Mouse (Mus musculus) cortical plate, adult 2 months (tissue): ENCODE data around the gene 1110002E22Rik. TPM values are rescaled to one million over a fixed set of nuclear protein-coding genes. Genes with fewer than 3 reads are reported as not detected.

Source experiments
- H3K27ac ChIP-seq: fragments of 200-500 bp; 2 replicates; pipeline ENCODE4 v1.5.1; 2012; ENCODE audit warnings: low read length, control low read depth, inconsistent platforms; ENCODE audit not compliant: insufficient read depth
- H3K4me1 ChIP-seq: fragments of 200-500 bp; 2 replicates; pipeline ENCODE4 v1.6.1; 2011; ENCODE audit warnings: low read length; ENCODE audit not compliant: control insufficient read depth, insufficient read depth
- H3K4me3 ChIP-seq: fragments of 200-500 bp; 2 replicates; pipeline ENCODE4 v1.5.1; 2011; ENCODE audit warnings: mild to moderate bottlenecking, low read length, control low read depth; ENCODE audit not compliant: insufficient read depth
- CTCF ChIP-seq: fragments of 200-500 bp; IDR thresholded peaks from 2 replicates; pipeline ENCODE4 v1.5.1; 2011; ENCODE audit warnings: mild to moderate bottlenecking, control low read depth, low read length; ENCODE audit not compliant: insufficient read depth; ENCODE audit errors: extremely low read depth
- POLR2A ChIP-seq: fragments of 200-500 bp; IDR thresholded peaks from 2 replicates; pipeline ENCODE4 v1.6.1; 2011; ENCODE audit warnings: mild to moderate bottlenecking, low read length, control low read depth; ENCODE audit not compliant: insufficient read depth; ENCODE audit errors: extremely low read depth
- polyA plus RNA-seq: library from polyadenylated mRNA; depleted of rRNA; stranded (reverse); fragments of >200 nt; gene quantifications from 2 replicates; pipeline ENCODE4 v1.2.3, GENCODE M21; 2012; rRNA removed

The 1110002E22Rik gene
- polyA plus RNA-seq, 1 experiment, result 0.98 TPM

- TF ChIP-seq CTCF, result no peak
- TF ChIP-seq POLR2A, result no peak
- Histone ChIP-seq H3K27ac (no peak overlapping the region), H3K4me3 (no peak overlapping the region), H3K4me1 (no peaks in the 10 kb centered on the region)
These were observed 54.0 kb downstream of the 1110002E22Rik start for GRCm38 (mm10) chr3:138118831-138119230.

GRCm38 (mm10) chr3:138119444-138120105 is 54.7 kb downstream of the 1110002E22Rik start:
- TF ChIP-seq POLR2A (no peak), CTCF (no peak)

GRCm38 (mm10) chr3:138121461-138121860 is 56.6 kb downstream of the 1110002E22Rik start:
- H3K4me3 ChIP-seq, result no peak overlapping the region
- no peak overlapping the region for H3K27ac ChIP-seq
- H3K4me1 ChIP-seq, result no peaks in the 10 kb centered on the region
- no peak for TF ChIP-seq POLR2A
- TF ChIP-seq CTCF, result no peak

More at GRCm38 (mm10) chr3:138119444-138120105, 54.7 kb downstream of the 1110002E22Rik start:
- H3K4me1 ChIP-seq, result no peaks in the 10 kb centered on the region
- H3K4me3 ChIP-seq, result no peak overlapping the region
- H3K27ac ChIP-seq, result no peak overlapping the region

- TF ChIP-seq CTCF (no peak), POLR2A (no peak)
- H3K27ac ChIP-seq, result no peak overlapping the region
These were observed 59.0 kb downstream of the 1110002E22Rik start for GRCm38 (mm10) chr3:138123842-138124241.

GRCm38 (mm10) chr3:138129110-138129509 is 64.3 kb downstream of the 1110002E22Rik start:
- no peaks in the 10 kb centered on the region for H3K4me1 ChIP-seq
- H3K4me3 ChIP-seq, result no peak overlapping the region
- TF ChIP-seq POLR2A, result no peak
- no peak for TF ChIP-seq CTCF
- H3K27ac ChIP-seq, result no peak overlapping the region

More at GRCm38 (mm10) chr3:138123842-138124241, 59.0 kb downstream of the 1110002E22Rik start:
- no peak overlapping the region for H3K4me3 ChIP-seq
- H3K4me1 ChIP-seq, result no peaks in the 10 kb centered on the region

- Histone ChIP-seq H3K4me3 (no peak overlapping the region), H3K4me1 (no peaks in the 10 kb centered on the region), H3K27ac (no peak overlapping the region)
- TF ChIP-seq POLR2A, result no peak
- TF ChIP-seq CTCF, result no peak
These were observed 65.8 kb downstream of the 1110002E22Rik start for GRCm38 (mm10) chr3:138130692-138131091.

Other genes with a start within 250 kb of the 1110002E22Rik start
- 343 and 397 TPM in 2 replicates for gene H2afz, start 200.6 kb upstream of the 1110002E22Rik start, polyA plus RNA-seq
- gene Dnajb14, start 197.4 kb upstream of the 1110002E22Rik start, polyA plus RNA-seq, result 22.3 and 22.4 TPM in 2 replicates
- 80.3 and 81.6 TPM in 2 replicates for gene Lamtor3, start 146.5 kb upstream of the 1110002E22Rik start, polyA plus RNA-seq
- gene Dapp1, start 83.5 kb upstream of the 1110002E22Rik start, polyA plus RNA-seq, result 4.4 and 5.5 TPM in 2 replicates
- 0.42 and 0.61 TPM in 2 replicates for gene Gm5105, start 2.3 kb downstream of the 1110002E22Rik start, polyA plus RNA-seq
- 6.7 and 9.0 TPM in 2 replicates for gene Trmt10a, start 78.4 kb downstream of the 1110002E22Rik start, polyA plus RNA-seq
- gene Mttp, start 79.9 kb downstream of the 1110002E22Rik start, polyA plus RNA-seq, result 7.5 and 7.7 TPM in 2 replicates
- not detected in 2 replicates for gene 4930579F01Rik, start 128.8 kb downstream of the 1110002E22Rik start, polyA plus RNA-seq
- 0.02 and 0.04 TPM in 2 replicates for gene Adh7, start 152.7 kb downstream of the 1110002E22Rik start, polyA plus RNA-seq
- 1.2 and 1.4 TPM in 2 replicates for gene Adh1, start 195.9 kb downstream of the 1110002E22Rik start, polyA plus RNA-seq
- not detected in 2 replicates for gene Adh6a, start 248.2 kb downstream of the 1110002E22Rik start, polyA plus RNA-seq